Mouse (Mus musculus): ENCODE data around the gene Cep41. TPM values are rescaled to one million over a fixed set of nuclear protein-coding genes. Genes with fewer than 3 reads are reported as not detected.
A peak's percentile ranks its signal among the peaks of the same experiment; 100 is the strongest.

Cep41 gene
- polyA plus RNA-seq, 1 experiment from 2014 or later, result 19.5 TPM

- Histone ChIP-seq H3K9ac (no peak within 1 kb of the TSS), H3K9me3 (replicated peaks) (no peaks in the 10 kb centered on the region), H3K4me3 (no peak within 1 kb of the TSS), H3K27me3 (no peaks in the 10 kb centered on the region), H3K4me1 (peaks cover 3% of the 10 kb centered on the region; the same call in 1 of the 2 replicates), H3K27ac (no peak within 1 kb of the TSS), H3K36me3 (ENCODE audit: poor library complexity, severe bottlenecking) (no peaks in the 10 kb centered on the region), H3K4me2 (no peak within 1 kb of the TSS)
- no peak for ATAC-seq
- 91% methylated on average over 5 of the region's 5 CpGs for WGBS
Observed at GRCm38 (mm10) chr6:30638674-30639268, 54.8 kb downstream of the Cep41 start, which contains the start of gene Cpa1. Gene Cpa1, plus strand, starts transcription at chr6:30639218.

- H3K4me1 ChIP-seq, result peaks cover 3% of the 10 kb centered on the region; the same call in 1 of the 2 replicates
- H3K27me3 ChIP-seq, result no peaks in the 10 kb centered on the region
- H3K9ac ChIP-seq, result no peak overlapping the region
- H3K27ac ChIP-seq, result no peak overlapping the region
- H3K4me2 ChIP-seq, result no peak overlapping the region
- no peak for ATAC-seq
- WGBS, result 33% methylated on average over 4 of the region's 4 CpGs
- H3K36me3 ChIP-seq (ENCODE audit: poor library complexity, severe bottlenecking), result no peaks in the 10 kb centered on the region
- H3K4me3 ChIP-seq, result no peak overlapping the region
- no peaks in the 10 kb centered on the region for H3K9me3 ChIP-seq (replicated peaks)
Observed at GRCm38 (mm10) chr6:30636186-30636842, 57.2 kb downstream of the Cep41 start.

GRCm38 (mm10) chr6:30635361-30635862, 58.1 kb downstream of the Cep41 start:
- no peaks in the 10 kb centered on the region for H3K27me3 ChIP-seq
- WGBS, result 60% methylated on average over 8 of the region's 8 CpGs
- no peak overlapping the region for H3K4me2 ChIP-seq
- H3K27ac ChIP-seq, result no peak overlapping the region
- no peak overlapping the region for H3K4me3 ChIP-seq
- ATAC-seq, result no peak
- no peak overlapping the region for H3K9ac ChIP-seq
- H3K9me3 ChIP-seq (replicated peaks), result no peaks in the 10 kb centered on the region
- H3K36me3 ChIP-seq (ENCODE audit: poor library complexity, severe bottlenecking), result no peaks in the 10 kb centered on the region
- peaks cover 3% of the 10 kb centered on the region; the same call in 1 of the 2 replicates for H3K4me1 ChIP-seq

GRCm38 (mm10) chr6:30629989-30630388, 63.6 kb downstream of the Cep41 start:
- H3K27ac ChIP-seq, result no peak overlapping the region
- no peaks in the 10 kb centered on the region for H3K36me3 ChIP-seq (ENCODE audit: poor library complexity, severe bottlenecking)
- ATAC-seq, result no peak
- H3K4me3 ChIP-seq, result no peak overlapping the region
- H3K4me2 ChIP-seq, result no peak overlapping the region
- WGBS, result 96% methylated on average over 1 of the region's 1 CpGs
- H3K9ac ChIP-seq, result no peak overlapping the region
- H3K27me3 ChIP-seq, result no peaks in the 10 kb centered on the region
- peaks cover 4% of the 10 kb centered on the region; the same call in 1 of the 2 replicates for H3K4me1 ChIP-seq
- no peaks in the 10 kb centered on the region for H3K9me3 ChIP-seq (replicated peaks)

GRCm38 (mm10) chr6:30628152-30628551, 65.4 kb downstream of the Cep41 start:
- ATAC-seq, result no peak

GRCm38 (mm10) chr6:30624763-30625162, 68.8 kb downstream of the Cep41 start:
- Histone ChIP-seq H3K4me3 (no peak overlapping the region), H3K4me1 (peaks cover 7% of the 10 kb centered on the region; the same call in 1 of the 2 replicates), H3K4me2 (no peak overlapping the region), H3K27me3 (no peaks in the 10 kb centered on the region), H3K36me3 (ENCODE audit: poor library complexity, severe bottlenecking) (no peaks in the 10 kb centered on the region), H3K9me3 (replicated peaks) (no peaks in the 10 kb centered on the region), H3K27ac (no peak overlapping the region), H3K9ac (no peak overlapping the region)
- WGBS, result 96% methylated on average over 9 of the region's 9 CpGs
- no peak for ATAC-seq

More at GRCm38 (mm10) chr6:30628152-30628551, 65.4 kb downstream of the Cep41 start:
- Histone ChIP-seq H3K36me3 (ENCODE audit: poor library complexity, severe bottlenecking) (no peaks in the 10 kb centered on the region), H3K9me3 (replicated peaks) (no peaks in the 10 kb centered on the region), H3K27me3 (no peaks in the 10 kb centered on the region), H3K4me1 (peaks cover 4% of the 10 kb centered on the region; the same call in 1 of the 2 replicates), H3K4me3 (no peak overlapping the region), H3K27ac (no peak overlapping the region), H3K9ac (no peak overlapping the region), H3K4me2 (no peak overlapping the region)
- 61% methylated on average over 6 of the region's 6 CpGs for WGBS

- no peak for ATAC-seq
- Histone ChIP-seq H3K9ac (no peak overlapping the region), H3K27ac (no peak overlapping the region), H3K9me3 (replicated peaks) (no peaks in the 10 kb centered on the region), H3K4me2 (no peak overlapping the region), H3K4me1 (peaks cover 30% of the 10 kb centered on the region), H3K4me3 (no peak overlapping the region), H3K27me3 (no peaks in the 10 kb centered on the region), H3K36me3 (ENCODE audit: poor library complexity, severe bottlenecking) (no peaks in the 10 kb centered on the region)
- 93% methylated on average over 4 of the region's 4 CpGs for WGBS
Observed at GRCm38 (mm10) chr6:30621986-30622389, 71.6 kb downstream of the Cep41 start.

- no peak overlapping the region for H3K27ac ChIP-seq
- H3K9me3 ChIP-seq (replicated peaks), result no peaks in the 10 kb centered on the region
- H3K4me2 ChIP-seq, result no peak overlapping the region
- no peaks in the 10 kb centered on the region for H3K36me3 ChIP-seq (ENCODE audit: poor library complexity, severe bottlenecking)
- WGBS, result 89% methylated on average over 6 of the region's 6 CpGs
- H3K27me3 ChIP-seq, result no peaks in the 10 kb centered on the region
- H3K9ac ChIP-seq, result no peak overlapping the region
- H3K4me1 ChIP-seq, result peaks cover 40% of the 10 kb centered on the region
- no peak for ATAC-seq
- H3K4me3 ChIP-seq, result no peak overlapping the region
Observed at GRCm38 (mm10) chr6:30620994-30621393, 72.6 kb downstream of the Cep41 start.

GRCm38 (mm10) chr6:30620591-30620990, 73.0 kb downstream of the Cep41 start:
- Histone ChIP-seq H3K4me2 (no peak overlapping the region), H3K36me3 (ENCODE audit: poor library complexity, severe bottlenecking) (no peaks in the 10 kb centered on the region), H3K27ac (no peak overlapping the region), H3K4me3 (no peak overlapping the region), H3K4me1 (peaks cover 44% of the 10 kb centered on the region), H3K9me3 (replicated peaks) (no peaks in the 10 kb centered on the region), H3K9ac (no peak overlapping the region), H3K27me3 (no peaks in the 10 kb centered on the region)
- no peak for ATAC-seq
- 88% methylated on average over 4 of the region's 4 CpGs for WGBS

GRCm38 (mm10) chr6:30619606-30620005, 73.9 kb downstream of the Cep41 start:
- Histone ChIP-seq H3K27ac (peak overlapping the region; percentile 90), H3K4me2 (no peak overlapping the region), H3K9ac (no peak overlapping the region), H3K36me3 (ENCODE audit: poor library complexity, severe bottlenecking) (no peaks in the 10 kb centered on the region), H3K27me3 (no peaks in the 10 kb centered on the region), H3K4me1 (peaks cover 54% of the 10 kb centered on the region), H3K9me3 (replicated peaks) (no peaks in the 10 kb centered on the region), H3K4me3 (no peak overlapping the region)
- 50% methylated on average over 5 of the region's 5 CpGs for WGBS
- no peak for ATAC-seq

GRCm38 (mm10) chr6:30618735-30619134, 74.8 kb downstream of the Cep41 start:
- Histone ChIP-seq H3K36me3 (ENCODE audit: poor library complexity, severe bottlenecking) (no peaks in the 10 kb centered on the region), H3K27ac (peak overlapping the region; percentile 90), H3K9me3 (replicated peaks) (no peaks in the 10 kb centered on the region), H3K27me3 (no peaks in the 10 kb centered on the region), H3K4me3 (no peak overlapping the region), H3K4me2 (peak overlapping the region; percentile 61), H3K9ac (no peak overlapping the region; the same call in 1 of the 2 replicates), H3K4me1 (peaks cover 61% of the 10 kb centered on the region)
- no peak for ATAC-seq
- WGBS, result 20% methylated on average over 6 of the region's 6 CpGs

GRCm38 (mm10) chr6:30617959-30618590, 75.5 kb downstream of the Cep41 start:
- H3K36me3 ChIP-seq (ENCODE audit: poor library complexity, severe bottlenecking), result no peaks in the 10 kb centered on the region
- ATAC-seq, result peak; percentile 95
- H3K9me3 ChIP-seq (replicated peaks), result no peaks in the 10 kb centered on the region
- peak overlapping the region; percentile 61 for H3K4me2 ChIP-seq
- WGBS, result under 1% methylated on average over 18 of the region's 18 CpGs
- H3K4me1 ChIP-seq, result peaks cover 61% of the 10 kb centered on the region
- H3K27ac ChIP-seq, result peak overlapping the region; percentile 90
- H3K4me3 ChIP-seq, result peak overlapping the region; percentile 29
- peak overlapping the region; percentile 41; the same call in 1 of the 2 replicates for H3K9ac ChIP-seq
- H3K27me3 ChIP-seq, result no peaks in the 10 kb centered on the region
